Mouse (Mus musculus) CH12.LX (cell line): ENCODE data around the gene Rsrp1. TPM values are rescaled to one million over a fixed set of nuclear protein-coding genes. Genes with fewer than 3 reads are reported as not detected.

Experiments used
- DNase-seq: peaks from one replicate; pipeline ENCODE4 v3.0.0-alpha.2; 2013; ENCODE audit errors: extremely low read depth
- H3K27ac ChIP-seq: 2 replicates; pipeline ENCODE4 v1.5.1; 2012; ENCODE audit warnings: low read depth, mild to moderate bottlenecking, control low read depth, moderate library complexity; ENCODE audit not compliant: insufficient read depth
- H3K27me3 ChIP-seq: replicated peaks from 2 replicates; pipeline ENCODE3; 2012; ENCODE audit warnings: inconsistent platforms
- H3K36me3 ChIP-seq, 2 experiments: replicated peaks in 1 of 2; 2 replicates each; pipeline versions ENCODE3 to v1.6.1; 2012; ENCODE audit warnings: inconsistent platforms in 1 of 2, low read length in 1 of 2, mild to moderate bottlenecking in 1 of 2, mixed read lengths in 1 of 2, moderate library complexity in 1 of 2; ENCODE audit not compliant: control insufficient read depth in 1 of 2, insufficient read depth in 1 of 2
- H3K4me1 ChIP-seq, 2 experiments: 2 replicates each; pipeline ENCODE4 v1.6.1; 2012; ENCODE audit warnings: inconsistent platforms in 1 of 2, moderate library complexity in 1 of 2; ENCODE audit not compliant: insufficient read depth in 2 of 2, control insufficient read depth in 1 of 2
- H3K4me2 ChIP-seq: 2 replicates; pipeline ENCODE4 v1.6.1; 2012; ENCODE audit warnings: low read depth, mild to moderate bottlenecking, control low read depth; ENCODE audit not compliant: poor library complexity, insufficient read depth, severe bottlenecking
- H3K4me3 ChIP-seq, 3 experiments: fragments of 150-350 bp in 1 of 3; sonication (generic) in 1 of 3; replicated peaks in 1 of 3; 2 replicates each; pipeline versions ENCODE3 to v1.5.1; 2011 to 2012; ENCODE audit warnings: low read depth in 2 of 3, low read length in 2 of 3, mild to moderate bottlenecking in 2 of 3, moderate library complexity in 2 of 3, control low read depth in 1 of 3, improper control_type of control experiment in 1 of 3, inconsistent platforms in 1 of 3, mixed read lengths in 1 of 3; ENCODE audit not compliant: poor library complexity in 1 of 3
- H3K79me2 ChIP-seq: replicated peaks from 2 replicates; pipeline ENCODE4 v1.6.1; 2012; ENCODE audit warnings: mild to moderate bottlenecking, moderate library complexity; ENCODE audit not compliant: control insufficient read depth, poor library complexity, insufficient read depth, severe bottlenecking; ENCODE audit errors: extremely low read depth
- H3K9ac ChIP-seq: 2 replicates; pipeline ENCODE4 v1.6.1; 2012; ENCODE audit warnings: low read depth, mild to moderate bottlenecking, control low read depth, moderate library complexity; ENCODE audit not compliant: insufficient read depth
- H3K9me3 ChIP-seq: replicated peaks from 2 replicates; pipeline ENCODE3; 2012; ENCODE audit warnings: low read length, inconsistent platforms, mixed read lengths
- CHD1 ChIP-seq: IDR thresholded peaks from 2 replicates; pipeline ENCODE4 v1.6.1; 2012; ENCODE audit warnings: low read depth, low read length, improper control_type of control experiment, inconsistent platforms
- CHD2 ChIP-seq: IDR thresholded peaks from 2 replicates; pipeline ENCODE4 v1.6.1; 2011; ENCODE audit warnings: low read length, improper control_type of control experiment
- CTCF ChIP-seq, 2 experiments: IDR thresholded peaks in 1 of 2; conservative IDR thresholded peaks in 1 of 2; 2 replicates each; pipeline ENCODE4 v1.5.1; 2011 to 2012; ENCODE audit warnings: low read depth in 2 of 2, low read length in 2 of 2, improper control_type of control experiment in 1 of 2, inconsistent platforms in 1 of 2, mild to moderate bottlenecking in 1 of 2, moderate library complexity in 1 of 2
- ELF1 ChIP-seq: IDR thresholded peaks from 2 replicates; pipeline ENCODE4 v1.6.1; 2014; ENCODE audit warnings: low read depth, mild to moderate bottlenecking, inconsistent platforms, low read length, improper control_type of control experiment
- EP300 ChIP-seq: IDR thresholded peaks from 2 replicates; pipeline ENCODE4 v1.6.1; 2011; ENCODE audit warnings: low read length, improper control_type of control experiment
- ETS1 ChIP-seq: conservative IDR thresholded peaks from 2 replicates; pipeline ENCODE4 v1.6.1; 2012; ENCODE audit warnings: low read depth, mild to moderate bottlenecking, inconsistent platforms, low read length, improper control_type of control experiment, moderate library complexity
- GABPA ChIP-seq: IDR thresholded peaks from 2 replicates; pipeline ENCODE4 v1.6.1; 2012; ENCODE audit warnings: low read depth, low read length, improper control_type of control experiment, inconsistent platforms; ENCODE audit not compliant: insufficient replicate concordance
- HCFC1 ChIP-seq: IDR thresholded peaks from 2 replicates; pipeline ENCODE4 v1.6.1; 2012; ENCODE audit warnings: low read depth, mild to moderate bottlenecking, inconsistent platforms, low read length, improper control_type of control experiment
- JUND ChIP-seq: conservative IDR thresholded peaks from 2 replicates; pipeline ENCODE4 v1.6.1; 2011; ENCODE audit warnings: low read depth, low read length, improper control_type of control experiment
- KAT2A ChIP-seq: IDR thresholded peaks from 2 replicates; pipeline ENCODE4 v1.6.1; 2012; ENCODE audit warnings: low read length, improper control_type of control experiment, inconsistent platforms; ENCODE audit not compliant: insufficient replicate concordance
- MAFK ChIP-seq: IDR thresholded peaks from 2 replicates; pipeline ENCODE4 v1.6.1; 2011; ENCODE audit warnings: low read length, improper control_type of control experiment; ENCODE audit not compliant: insufficient replicate concordance
- MAX ChIP-seq: IDR thresholded peaks from 2 replicates; pipeline ENCODE4 v1.6.1; 2011; ENCODE audit warnings: low read length, improper control_type of control experiment
- MEF2A ChIP-seq: IDR thresholded peaks from 2 replicates; pipeline ENCODE4 v1.6.1; 2014; ENCODE audit warnings: low read depth, mild to moderate bottlenecking, inconsistent platforms, low read length, improper control_type of control experiment, borderline replicate concordance
- MXI1 ChIP-seq: IDR thresholded peaks from 2 replicates; pipeline ENCODE4 v1.6.1; 2011; ENCODE audit warnings: mild to moderate bottlenecking, low read depth, low read length, improper control_type of control experiment
- MYC ChIP-seq: IDR thresholded peaks from 2 replicates; pipeline ENCODE4 v1.6.1; 2011; ENCODE audit warnings: low read depth, mild to moderate bottlenecking, improper control_type of control experiment, low read length
- NELFE ChIP-seq: IDR thresholded peaks from 2 replicates; pipeline ENCODE4 v1.6.1; 2011; ENCODE audit warnings: low read depth, low read length, improper control_type of control experiment
- NRF1 ChIP-seq: IDR thresholded peaks from 2 replicates; pipeline ENCODE4 v1.6.1; 2014; ENCODE audit warnings: low read depth, mild to moderate bottlenecking, inconsistent platforms, low read length, improper control_type of control experiment, moderate library complexity
- PAX5 ChIP-seq: IDR thresholded peaks from 2 replicates; pipeline ENCODE4 v1.6.1; 2012; ENCODE audit warnings: low read length, inconsistent platforms, mixed read lengths
- POLR2A ChIP-seq: IDR thresholded peaks from 2 replicates; pipeline ENCODE4 v1.6.1; 2011; ENCODE audit warnings: low read depth, mild to moderate bottlenecking, improper control_type of control experiment, low read length
- RAD21 ChIP-seq: IDR thresholded peaks from 2 replicates; pipeline ENCODE4 v1.6.1; 2011; ENCODE audit warnings: low read depth, mild to moderate bottlenecking, low read length, improper control_type of control experiment, moderate library complexity
- RCOR1 ChIP-seq: conservative IDR thresholded peaks from 2 replicates; pipeline ENCODE4 v1.6.1; 2012; ENCODE audit warnings: low read depth, mild to moderate bottlenecking, inconsistent platforms, low read length, improper control_type of control experiment
- SIN3A ChIP-seq: IDR thresholded peaks from 2 replicates; pipeline ENCODE4 v1.6.1; 2012; ENCODE audit warnings: low read length, improper control_type of control experiment, inconsistent platforms
- SMC3 ChIP-seq: IDR thresholded peaks from 2 replicates; pipeline ENCODE4 v1.6.1; 2011; ENCODE audit warnings: low read depth, low read length, improper control_type of control experiment
- TBP ChIP-seq: conservative IDR thresholded peaks from 2 replicates; pipeline ENCODE4 v1.6.1; 2011; ENCODE audit warnings: low read depth, low read length, improper control_type of control experiment
- TCF12 ChIP-seq: IDR thresholded peaks from 2 replicates; pipeline ENCODE4 v1.6.1; 2014; ENCODE audit warnings: low read depth, mild to moderate bottlenecking, inconsistent platforms, low read length, improper control_type of control experiment
- UBTF ChIP-seq: IDR thresholded peaks from 2 replicates; pipeline ENCODE4 v1.6.1; 2012; ENCODE audit warnings: low read depth, mild to moderate bottlenecking, inconsistent platforms, low read length, improper control_type of control experiment, moderate library complexity
- USF2 ChIP-seq: conservative IDR thresholded peaks from 2 replicates; pipeline ENCODE4 v1.6.1; 2011; ENCODE audit warnings: low read depth, low read length, improper control_type of control experiment
- ZC3H11A ChIP-seq: IDR thresholded peaks from 2 replicates; pipeline ENCODE4 v1.6.1; 2012; ENCODE audit warnings: low read depth, mild to moderate bottlenecking, inconsistent platforms, low read length, improper control_type of control experiment
- ZMIZ1 ChIP-seq: IDR thresholded peaks from 2 replicates; pipeline ENCODE4 v1.6.1; 2012; ENCODE audit warnings: low read depth, mild to moderate bottlenecking, inconsistent platforms, low read length, improper control_type of control experiment
- ZNF384 ChIP-seq: IDR thresholded peaks from 2 replicates; pipeline ENCODE4 v1.6.1; 2012; ENCODE audit warnings: low read depth, low read length, improper control_type of control experiment, inconsistent platforms
- dilution Hi-C: fragments of 300-500 bp; cut with MboI; formaldehyde crosslinking; loops from 2 replicates; pipeline ENCODE4 v1.14.3; 2020; ENCODE audit warnings: low sequenced_read_pairs; ENCODE audit not compliant: extremely low pct_unique_long_range_greater_than_20kb, extremely low pct_ligation_motif_present
- in situ Hi-C: fragments of 300-500 bp; cut with MboI; formaldehyde crosslinking; loops from 3 replicates; pipeline ENCODE4 v1.14.3; 2019; ENCODE audit warnings: low sequenced_read_pairs, low pct_ligation_motif_present, low pct_unique_long_range_greater_than_20kb, mixed read lengths
- polyA plus RNA-seq: library from polyadenylated mRNA; unstranded; fragments of >175 nt; gene quantifications from 2 replicates; pipeline ENCODE4 v1.2.1, GENCODE M21; 2012; ENCODE audit warnings: low read depth; ENCODE audit not compliant: insufficient read length
- total RNA-seq, 2 experiments: library from RNA; depleted of rRNA; stranded (reverse); fragments of 300-350 nt in 1 of 2; fragments of >200 nt in 1 of 2; gene quantifications; 2 replicates each; pipeline ENCODE4 v1.2.3; 2012 to 2014

Gene Rsrp1
- total and polyA plus RNA-seq, 3 experiments: 51.2 to 69.4 (median 61.3) TPM

- dilution Hi-C loops: no loop called here
- peak overlapping the region; percentile 96 for H3K4me2 ChIP-seq
- H3K79me2 ChIP-seq: peaks cover 14% of the 10 kb centered on the region
- no peak for TF ChIP-seq PAX5
- TF ChIP-seq MYC: peak; percentile 98
- 0 out of 2 replicates have a peak, but pooled peaks have one; percentile 43 for TF ChIP-seq TBP
- peak; percentile 91 for TF ChIP-seq MAX
- TF ChIP-seq ELF1: no peak
- no peak; the same call in 1 of the 2 replicates for TF ChIP-seq JUND
- TF ChIP-seq MAFK: no peak
- no peak for TF ChIP-seq KAT2A
- TF ChIP-seq CHD1: no peak
- no peak for TF ChIP-seq ETS1
- peak; percentile 26; the same call in 1 of the 2 replicates for TF ChIP-seq MEF2A
- TF ChIP-seq CHD2: no peak
- no peak for TF ChIP-seq HCFC1
- TF ChIP-seq UBTF: no peak
- TF ChIP-seq USF2: no peak
- peak; percentile 36 for TF ChIP-seq RAD21
- TF ChIP-seq EP300: no peak; the same call in 1 of the 2 replicates
- TF ChIP-seq RCOR1: no peak
- peak; percentile 67 for TF ChIP-seq POLR2A
- peak; percentile 92 for TF ChIP-seq MXI1
- TF ChIP-seq ZNF384: no peak
- TF ChIP-seq NRF1: peak; percentile 42; the same call in 1 of the 2 replicates
- TF ChIP-seq ZC3H11A: no peak
- peak; percentile 39; the same call in 1 of the 2 replicates for TF ChIP-seq TCF12
- TF ChIP-seq NELFE: peak; percentile 54; the same call in 1 of the 2 replicates
- no peak for TF ChIP-seq GABPA
- TF ChIP-seq SMC3: peak; percentile 62
- 0 out of 2 replicates have a peak, but pooled peaks have one; percentile 50 for TF ChIP-seq SIN3A
- peak; percentile 83 for TF ChIP-seq CTCF (conservative IDR thresholded peaks at IDR 0.05 in 1 of 2, IDR thresholded peaks at IDR 0.05 in 1 of 2; ENCODE audit: low read depth in 2 of 2, low read length in 2 of 2)
- no peak for TF ChIP-seq ZMIZ1
- TF ChIP-seq, all 38 proteins: peak for 13
- in situ Hi-C loops: no loop called here
- H3K9me3 ChIP-seq: no peaks in the 10 kb centered on the region
- DNase-seq: peak; percentile 86
- peaks cover 12 to 22% of the 10 kb centered on the region in 2 experiments for H3K36me3 ChIP-seq
- H3K4me1 ChIP-seq: peaks cover 6 to 32% of the 10 kb centered on the region in 2 experiments
- H3K27me3 ChIP-seq: no peaks in the 10 kb centered on the region
- peak overlapping the region; percentile 50 to 93 (median 75) for H3K4me3 ChIP-seq
- peak overlapping the region; percentile 72; the same call in 1 of the 2 replicates for H3K9ac ChIP-seq
- H3K27ac ChIP-seq: 0 out of 2 replicates have a peak overlapping the region, but pooled peaks have one; percentile 37
Observed at GRCm38 (mm10) chr4:134913413-134913812, 10.0 kb upstream of the Rsrp1 start.
